Mouse (Mus musculus) kidney, adult 18-20 months (tissue): ENCODE measurements around the gene Mmp7.
A peak's percentile ranks its signal among the peaks of the same experiment; 100 is the strongest.

ENCODE experiments used
- DNase-seq: peaks from one replicate; pipeline ENCODE4 v3.0.0; 2021

Gene Mmp7

GRCm38 (mm10) chr9:7691790-7692189 lies at the start of gene Mmp7:
TSS of gene Mmp7 (plus strand) at chr9:7692090.
- DNase-seq: no peak

- no peak for DNase-seq
Measured at GRCm38 (mm10) chr9:7647901-7648300, 44.0 kb upstream of the Mmp7 start.

DNA sequence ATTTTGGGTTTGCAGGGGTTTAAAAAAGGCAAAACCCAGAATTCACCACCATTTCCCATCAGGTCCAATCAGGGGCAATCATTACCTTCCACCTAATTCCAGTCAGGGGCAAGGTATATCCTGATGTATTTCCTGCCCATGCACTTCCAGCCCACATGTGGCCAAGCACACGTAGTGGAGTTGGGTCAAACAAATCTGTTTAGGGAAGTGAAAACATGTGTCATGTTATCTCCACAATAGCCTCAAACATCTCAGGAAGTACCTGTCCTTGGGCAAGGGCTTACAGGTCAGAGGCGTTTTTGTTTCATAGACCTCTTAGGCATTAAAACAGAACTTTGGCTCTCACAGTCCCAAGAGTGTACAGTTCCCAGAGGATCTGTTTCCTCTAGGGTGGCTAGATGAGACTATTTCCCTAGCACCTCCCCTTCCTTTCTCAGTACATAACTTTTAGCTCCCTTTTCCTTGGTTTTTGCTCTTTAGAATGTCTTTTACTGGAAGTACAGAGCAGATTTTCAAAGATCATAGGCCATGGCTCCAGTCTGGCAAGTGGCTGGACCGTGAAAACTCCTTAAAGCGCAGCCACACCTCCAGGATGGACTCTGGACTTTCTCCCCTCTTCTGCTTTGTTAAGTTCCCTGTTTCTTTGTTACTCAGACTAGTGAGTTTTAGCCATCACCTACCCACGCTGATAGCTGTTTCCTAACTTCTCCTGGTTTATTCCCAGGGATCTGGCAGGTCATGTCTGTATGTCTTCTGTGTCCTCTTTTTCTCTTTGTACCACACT lies 41.3 kb upstream of the Mmp7 start:
- DNase-seq: peak; percentile 48

GRCm38 (mm10) chr9:7652351-7653085 lies 39.4 kb upstream of the Mmp7 start:
- no peak for DNase-seq

GRCm38 (mm10) chr9:7657946-7658345 lies 33.9 kb upstream of the Mmp7 start:
- no peak for DNase-seq

- DNase-seq: no peak
Measured at GRCm38 (mm10) chr9:7659469-7660020, 32.3 kb upstream of the Mmp7 start.

- no peak for DNase-seq
Measured at GRCm38 (mm10) chr9:7661371-7661770, 30.5 kb upstream of the Mmp7 start.

DNA sequence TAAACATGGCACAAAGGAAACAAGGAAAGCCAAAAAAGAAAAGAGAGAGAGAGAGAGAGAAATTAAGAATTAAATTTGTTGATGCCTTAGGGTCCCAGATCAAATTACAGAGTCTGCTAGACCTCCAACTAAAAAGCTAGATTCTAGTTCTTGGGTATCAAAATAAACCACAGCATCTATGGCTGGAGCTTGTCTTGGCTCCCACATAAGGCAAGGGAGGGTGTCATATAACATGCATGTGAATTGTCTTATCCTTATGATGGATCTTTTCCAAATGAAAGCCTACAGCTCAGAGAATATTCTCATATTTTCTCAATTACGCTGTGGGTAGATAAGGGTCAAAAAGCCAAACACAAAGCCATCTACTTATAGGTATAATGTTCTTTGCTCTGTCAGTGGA lies 22.2 kb upstream of the Mmp7 start:
- no peak for DNase-seq

GRCm38 (mm10) chr9:7672985-7673384 lies 18.9 kb upstream of the Mmp7 start:
- DNase-seq: no peak

DNA sequence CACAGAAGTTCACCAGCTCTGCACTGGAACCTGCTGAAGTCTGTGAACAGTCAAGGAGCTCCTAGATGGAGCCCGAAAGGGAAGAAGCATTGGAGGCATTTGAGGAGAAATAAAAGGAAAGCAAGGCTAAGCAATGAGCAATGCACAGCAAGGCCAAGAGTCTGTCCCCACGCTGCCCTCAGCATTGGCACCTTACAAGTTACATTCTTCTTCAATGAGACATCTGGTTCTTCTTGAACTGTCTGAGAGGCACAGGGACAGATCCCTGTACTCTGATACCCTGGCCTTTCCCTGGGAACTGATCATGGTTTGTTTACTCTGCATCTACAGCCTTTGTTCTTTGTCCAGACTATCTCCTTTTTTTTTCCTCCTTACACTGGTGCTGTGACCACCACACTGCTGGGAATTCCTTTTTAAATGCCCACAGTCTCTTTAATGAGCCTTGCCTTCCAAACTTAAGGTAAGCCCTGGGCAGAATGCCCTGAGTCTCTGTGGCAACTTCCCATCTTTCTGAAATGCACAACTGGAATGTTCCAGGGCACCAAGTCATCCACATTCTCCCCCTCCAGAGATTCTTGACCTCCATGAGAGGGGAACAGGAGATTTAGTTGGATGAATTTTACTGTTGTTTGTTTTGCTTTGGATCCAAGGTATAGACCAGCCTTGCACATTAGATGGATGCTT lies 13.6 kb upstream of the Mmp7 start:
- DNase-seq: no peak

- peak; percentile 51 for DNase-seq
Measured at GRCm38 (mm10) chr9:7682081-7682618, 9.7 kb upstream of the Mmp7 start.

- DNase-seq: no peak
Measured at GRCm38 (mm10) chr9:7686024-7686423, 5.9 kb upstream of the Mmp7 start.

DNA sequence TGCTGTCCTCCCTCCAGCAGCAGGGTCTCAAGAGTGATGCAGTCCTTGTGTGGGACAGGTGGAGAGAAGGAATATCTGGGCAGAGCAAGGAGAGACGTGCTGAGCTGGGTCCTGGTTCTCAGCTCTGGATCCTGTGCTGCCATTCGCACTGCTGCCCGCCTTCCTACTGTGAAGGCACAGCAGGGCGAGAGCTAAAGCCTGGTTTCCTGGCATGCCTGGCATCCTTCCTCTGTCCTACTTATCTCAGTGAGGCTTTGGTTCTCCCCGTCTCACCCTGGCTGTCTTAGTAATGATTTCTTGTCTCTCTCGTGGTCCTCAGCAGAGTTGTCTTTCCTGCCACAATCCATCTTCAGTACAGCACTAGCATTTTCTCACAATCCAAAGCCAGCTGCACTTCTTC lies 2.1 kb upstream of the Mmp7 start:
- DNase-seq: no peak

DNA sequence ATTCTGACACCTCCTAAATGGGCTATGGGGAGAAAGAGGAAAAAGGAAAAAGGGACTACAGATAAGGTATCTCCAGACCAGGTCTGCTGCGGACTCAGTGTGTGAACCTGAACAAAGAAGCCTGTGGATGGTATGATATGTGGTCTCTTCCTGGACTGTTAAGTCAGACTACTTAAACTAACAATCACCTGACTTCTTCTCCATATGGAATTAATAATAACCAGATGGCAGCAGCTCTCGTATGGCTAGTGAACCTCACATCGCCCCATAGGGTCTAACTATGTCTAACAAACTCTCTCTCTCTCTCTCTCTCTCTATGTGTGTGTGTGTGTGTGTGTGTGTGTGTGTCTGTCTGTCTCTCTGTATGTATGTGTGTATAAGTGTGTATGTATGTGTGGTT lies 2.1 kb downstream of the Mmp7 start:
- DNase-seq: no peak

GRCm38 (mm10) chr9:7695646-7696045 lies 3.8 kb downstream of the Mmp7 start:
- DNase-seq: no peak

DNA sequence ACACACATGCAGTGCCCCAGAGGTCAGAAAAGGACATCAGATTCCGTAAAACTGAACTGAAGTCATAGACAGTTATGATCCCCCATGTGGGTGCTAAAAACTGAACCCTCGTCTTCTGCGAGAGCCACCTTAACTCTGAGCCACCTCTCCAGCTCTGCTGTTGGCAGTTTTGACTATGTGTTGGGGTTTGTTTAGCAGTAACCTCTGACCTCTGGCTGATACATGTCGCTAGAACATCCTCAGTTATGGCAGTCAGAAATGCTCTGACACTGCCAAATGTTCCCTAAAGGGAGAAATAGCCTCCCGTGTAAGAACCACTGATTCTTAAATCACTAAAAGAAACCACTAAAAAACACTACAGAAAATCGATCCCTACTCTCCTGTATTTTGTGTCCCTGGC lies 16.8 kb downstream of the Mmp7 start:
- no peak for DNase-seq

- no peak for DNase-seq
Measured at GRCm38 (mm10) chr9:7711196-7711595, 19.3 kb downstream of the Mmp7 start.

GRCm38 (mm10) chr9:7714062-7714907 lies 22.4 kb downstream of the Mmp7 start:
- DNase-seq: peak; percentile 37

DNA sequence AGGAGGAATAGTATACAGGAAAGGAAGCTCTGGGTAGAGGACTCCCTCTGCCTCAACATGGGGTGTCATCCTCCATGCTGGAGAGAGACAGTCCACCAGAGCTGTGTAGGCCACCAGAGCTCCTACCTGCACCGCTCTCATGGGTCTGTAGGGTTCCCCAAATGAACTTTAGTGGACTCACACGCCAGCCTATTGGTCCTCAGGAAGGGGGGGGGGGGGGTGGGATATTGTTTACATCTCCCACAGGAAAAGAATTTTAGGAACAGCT lies 23.0 kb downstream of the Mmp7 start:
- DNase-seq: no peak

- no peak for DNase-seq
Measured at GRCm38 (mm10) chr9:7721543-7721942, 29.7 kb downstream of the Mmp7 start.

- DNase-seq: no peak
Measured at GRCm38 (mm10) chr9:7728997-7729396, 37.1 kb downstream of the Mmp7 start.

- DNase-seq: no peak
Measured at GRCm38 (mm10) chr9:7742696-7743095, 50.8 kb downstream of the Mmp7 start.

DNA sequence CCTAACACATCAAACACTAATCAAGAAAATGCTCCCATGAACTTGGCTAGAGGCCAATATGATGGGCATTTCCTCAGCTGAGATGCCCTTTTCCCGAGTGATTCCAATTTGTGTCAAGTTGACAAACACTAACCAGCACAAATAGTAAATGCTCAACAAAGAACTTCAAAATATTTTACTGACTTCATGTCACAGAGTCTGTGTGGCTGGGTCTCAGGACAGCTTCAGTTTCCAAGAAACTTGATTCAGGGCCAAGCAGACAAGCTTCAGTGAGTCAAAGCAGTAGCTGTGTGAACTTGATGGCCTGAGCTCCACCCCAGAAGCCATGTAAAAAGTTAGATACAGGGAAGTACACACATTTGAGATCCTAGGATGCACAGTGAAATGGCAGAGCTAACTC lies 52.3 kb downstream of the Mmp7 start:
- DNase-seq: no peak
